19 mouse cellular contexts compared by ENCODE assay signal in genomic region chr5:149293071-149293470, GRCm38 (mm10). TPM values are rescaled to one million over a fixed set of nuclear protein-coding genes. Genes with fewer than 3 reads are reported as not detected.
DNase-seq lines count a peak whose midpoint lies in the region.
"Had no signal": no experiment of that assay in that cellular context is flagged by ENCODE, and none has a peak within 500 bp of the region (broad histone marks: within the 10 kb centered on the region; RNA-seq: fewer than 3 reads in every experiment).

No protein-coding gene starts in this region.

- no peaks in the 10 kb centered on the region for H3K36me3 ChIP-seq in hindbrain, embryonic 10.5 days
- H3K36me3 ChIP-seq: midbrain, embryonic 12.5 days; neural tube, embryonic 12.5 days had no signal

- no peak overlapping the region for H3K27ac ChIP-seq in hindbrain, embryonic 10.5 days
- H3K27ac ChIP-seq: heart, adult 2 months; midbrain, embryonic 12.5 days; neural tube, embryonic 12.5 days; stomach, postnatal 0 days had no signal

- intact Hi-C loops in heart, postnatal 14 days (cut with DNase I), result no loop called here

- H3K4me1 ChIP-seq in hindbrain, embryonic 10.5 days (replicated peaks), result peaks cover 1% of the 10 kb centered on the region; the same call in 1 of the 2 replicates
- H3K4me1 ChIP-seq: midbrain, embryonic 12.5 days; neural tube, embryonic 12.5 days had no signal

- no peak overlapping the region for H3K4me3 ChIP-seq in hindbrain, embryonic 10.5 days
- H3K4me3 ChIP-seq: heart, adult 2 months; midbrain, embryonic 12.5 days; neural tube, embryonic 12.5 days had no signal

- 86% methylated on average over 4 of the region's 4 CpGs for WGBS in hindbrain, embryonic 10.5 days

- peaks cover 8% of the 10 kb centered on the region; the same call in 1 of the 2 replicates for H3K9me3 ChIP-seq in hindbrain, embryonic 10.5 days

- DNase-seq in frontal cortex, adult 2 months (ENCODE audit: extremely low spot score in 1 of 2, low spot score in 1 of 2), result peak; percentile 59 to 67
- DNase-seq in frontal cortex, postnatal 14 days (ENCODE audit: low spot score in 2 of 2), result no peak
- peak; percentile 16 to 31 for DNase-seq in right cerebral cortex, adult 2 months (ENCODE audit: low spot score in 2 of 2)
- DNase-seq in right cerebral cortex, postnatal 4 days, result no peak
- DNase-seq in layer of hippocampus, adult 8-10 months (ENCODE audit: low spot score in 2 of 2), result peak; percentile 30 to 42
- no peak for DNase-seq in hindbrain, embryonic 10.5 days (ENCODE audit: low spot score)
- DNase-seq in heart, postnatal 14 days, result no peak
- DNase-seq: adrenal gland, adult 8-10 months; cerebellum, adult 11 months; cerebellum, postnatal 10 days; gastrocnemius, postnatal 25 days; heart, adult 2 months; heart, postnatal 4 days; kidney, postnatal 36 days; liver; thymus, postnatal 14 days had no signal

- H3K27me3 ChIP-seq in hindbrain, embryonic 10.5 days (ENCODE audit: insufficient read depth, poor library complexity, severe bottlenecking), result peaks cover 2% of the 10 kb centered on the region
- H3K27me3 ChIP-seq: neural tube, embryonic 12.5 days had no signal

RNA-seq across cellular contexts. Expression of gene Alox5ap, which starts 28.5 kb away (rescaled TPM):
- 14.9 and 15.3 TPM in 2 replicates for polyA plus RNA-seq in frontal cortex, adult 2 months (2012; rRNA removed)
- total RNA-seq in layer of hippocampus, adult 8-10 months (2022), result 10 to 100 TPM; 10.3 to 19.4 (median 11.9) TPM
- polyA plus RNA-seq in hindbrain, embryonic 10.5 days (2016; fragmentation: Nextera tagmentation; extraction: Ambion mirVana), result 5.1 and 7.5 TPM in 2 replicates
- 10 to 100 TPM; 13.2 to 16.8 TPM for total RNA-seq in heart, postnatal 14 days (2021)

Comparison
In these comparisons a context has a peak if more than half of its experiments do, and no peak if none do; other contexts are left out.
1. DNase-seq: peak in frontal cortex, adult 2 months (2 of 2), right cerebral cortex, adult 2 months (2 of 2) and layer of hippocampus, adult 8-10 months (2 of 2); none in frontal cortex, postnatal 14 days (0 of 2), right cerebral cortex, postnatal 4 days (single experiment), hindbrain, embryonic 10.5 days (single experiment) and heart, postnatal 14 days (0 of 2).